Mouse (Mus musculus) gastrocnemius, postnatal 14 days (tissue): ENCODE measurements at regions not wholly inside any gene's neighbourhood (a gene's known extent, or its start where the extent isn't known, plus 50 kb on each side); places are given as distances from the start of the nearest gene placed in this dataset.

Experiments used
- DNase-seq: peaks from one replicate; pipeline ENCODE4 v3.0.0; 2021; ENCODE audit warnings: mixed read lengths
- intact Hi-C: fragments of 180-260 bp; cut with DNase I; formaldehyde crosslinking; loops from one replicate; pipeline ENCODE4 v1.15.1; 2025; ENCODE audit warnings: low total_unique reads

DNA sequence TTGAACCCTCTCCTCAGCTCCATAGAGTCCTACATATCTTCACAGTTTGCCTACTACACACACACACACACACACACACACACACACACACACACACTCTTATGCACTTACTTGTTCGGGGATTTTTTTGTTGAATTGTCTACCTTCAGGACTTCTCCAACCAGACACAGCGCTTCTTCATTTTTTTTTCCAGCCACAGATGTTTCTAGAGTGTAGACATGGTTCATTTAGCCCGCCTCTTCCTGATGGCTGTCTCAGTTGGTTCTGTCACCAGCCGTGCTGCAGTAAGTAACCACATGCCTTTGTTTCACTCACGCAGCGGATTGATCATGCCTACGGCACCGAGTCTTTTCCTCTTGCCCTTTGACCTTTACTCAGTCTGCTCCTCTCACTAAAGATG, 282.1 kb downstream of the Bcor start:
- intact Hi-C loops: no loop called here
- no peak for DNase-seq

DNA sequence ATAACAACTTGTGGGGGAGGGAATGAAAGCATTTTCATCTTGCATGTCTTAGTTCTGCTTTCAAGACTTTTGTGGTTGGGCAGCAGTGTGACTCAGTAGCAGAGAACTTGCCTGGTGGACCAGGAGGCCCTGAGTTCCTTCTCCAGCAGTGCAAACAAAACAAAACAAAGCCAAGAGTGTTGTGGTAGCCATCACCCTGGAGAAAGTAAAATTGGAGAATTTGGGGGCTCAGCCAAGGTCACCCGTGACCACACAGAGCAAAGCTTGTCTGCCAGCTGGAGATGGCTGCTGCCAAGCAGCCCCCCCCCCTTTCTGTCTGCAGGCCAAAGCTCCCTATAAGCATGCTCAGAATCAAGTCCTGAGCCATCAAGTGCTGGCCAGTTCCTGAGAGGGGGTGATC, 279.2 kb downstream of the Bcor start:
- no peak for DNase-seq
- intact Hi-C loops: no loop called here

- intact Hi-C loops: no loop called here
- DNase-seq: no peak
Observed at GRCm38 (mm10) chrX:11883738-11884716, 276.1 kb downstream of the Bcor start.

DNA sequence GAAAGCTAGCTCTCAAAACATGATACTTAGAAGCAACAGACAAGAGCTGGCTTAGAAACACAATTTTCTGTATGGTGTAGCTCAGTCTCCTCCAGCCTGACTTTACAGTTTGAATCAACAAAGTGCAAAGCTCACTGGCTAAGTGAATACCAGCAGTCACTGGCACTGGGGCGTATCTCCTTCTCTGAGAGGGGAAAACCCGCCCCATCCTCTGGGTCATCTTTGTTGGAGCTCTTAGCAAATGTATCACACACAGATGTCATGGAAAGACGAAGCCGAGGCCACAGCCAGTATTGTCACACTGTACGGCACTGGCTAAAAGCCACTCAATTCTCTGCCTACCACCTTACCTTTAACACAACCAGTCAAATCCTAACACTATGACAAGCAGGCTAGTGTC, 267.8 kb downstream of the Bcor start:
- no peak for DNase-seq
- intact Hi-C loops: no loop called here

DNA sequence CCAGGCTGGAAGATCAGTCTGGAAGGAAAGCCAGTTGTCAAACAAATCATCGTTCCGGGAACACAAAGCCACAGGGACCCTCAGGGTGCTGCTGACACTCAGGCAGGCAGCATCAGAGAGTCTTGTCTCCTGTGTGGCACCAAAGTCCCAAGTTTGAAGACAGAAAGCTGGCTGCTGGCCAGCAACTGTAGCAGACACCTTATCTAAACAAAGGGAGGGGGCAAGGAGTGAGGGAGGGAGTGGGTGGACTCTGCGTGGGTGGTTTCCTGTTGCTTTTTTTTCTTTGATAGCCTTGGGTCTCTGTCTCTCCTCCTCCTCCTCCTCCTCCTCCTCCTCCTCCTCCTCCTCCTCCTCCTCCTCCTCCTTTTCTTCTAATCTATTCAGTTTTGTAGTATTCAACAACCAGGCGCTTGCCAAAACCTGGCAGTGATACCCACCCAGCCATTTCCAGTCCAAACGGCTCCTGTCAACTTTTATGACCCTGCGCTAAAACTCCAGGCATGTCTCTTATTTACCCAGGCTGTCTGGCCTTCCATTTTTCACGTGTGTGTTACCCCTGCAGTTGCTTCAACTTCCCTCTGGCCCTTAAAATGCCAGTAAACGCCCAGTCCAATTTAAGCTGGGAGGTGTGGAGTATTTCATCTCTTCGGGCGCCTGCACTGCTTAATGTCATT, 266.4 kb downstream of the Bcor start:
- intact Hi-C loops: no loop called here
- DNase-seq: no peak

- intact Hi-C loops: no loop called here
Observed at GRCm38 (mm10) chrX:11894280-11894662, 265.9 kb downstream of the Bcor start.

DNA sequence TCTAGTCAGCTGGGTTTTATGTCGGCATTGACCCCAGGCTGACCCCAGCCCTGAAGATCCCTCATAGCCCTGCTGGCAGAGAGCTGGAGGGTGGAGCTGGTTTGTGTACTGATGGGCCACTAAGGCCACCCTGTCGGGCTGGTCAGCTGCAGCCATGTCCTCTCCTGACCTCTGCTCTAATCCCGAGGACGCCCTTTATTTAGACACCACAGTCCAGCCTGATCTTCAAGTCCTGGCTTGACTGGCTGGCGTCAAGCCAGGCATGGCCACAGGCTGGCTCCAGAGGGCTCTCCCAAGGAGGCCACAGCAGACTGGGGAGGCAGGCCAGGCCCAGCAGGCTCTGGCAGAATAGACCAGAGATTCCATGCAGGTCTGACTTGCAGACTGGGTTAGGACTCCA, 264.8 kb downstream of the Bcor start:
- intact Hi-C loops: no loop called here
- peak; percentile 63 for DNase-seq

More at GRCm38 (mm10) chrX:11894280-11894662, 265.9 kb downstream of the Bcor start:
- DNase-seq: no peak

GRCm38 (mm10) chrX:11898280-11898679, 261.9 kb downstream of the Bcor start:
- no peak for DNase-seq
- intact Hi-C loops: no loop called here

- DNase-seq: no peak
- intact Hi-C loops: no loop called here
Observed at GRCm38 (mm10) chrX:11899051-11899450, 261.1 kb downstream of the Bcor start.

DNA sequence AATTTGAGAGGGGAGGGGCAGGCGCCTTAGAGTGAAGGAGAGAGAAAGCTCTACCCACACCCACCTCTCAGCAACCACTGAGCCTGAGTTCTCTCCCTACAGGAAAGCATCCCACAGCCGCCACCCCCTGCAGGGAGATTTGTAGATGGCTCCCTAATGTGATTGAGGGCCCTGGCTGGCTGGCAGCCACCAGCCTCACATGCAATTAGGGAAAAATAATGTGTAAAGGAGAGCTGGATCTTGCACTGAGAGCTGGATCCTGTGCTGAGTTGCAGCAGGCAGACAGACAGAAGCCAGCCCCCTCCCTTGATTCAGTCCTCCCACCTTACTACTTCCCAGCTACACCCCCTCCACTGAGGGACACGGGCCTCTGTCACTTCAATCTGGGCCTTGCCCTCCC, 260.2 kb downstream of the Bcor start:
- intact Hi-C loops: no loop called here

DNA sequence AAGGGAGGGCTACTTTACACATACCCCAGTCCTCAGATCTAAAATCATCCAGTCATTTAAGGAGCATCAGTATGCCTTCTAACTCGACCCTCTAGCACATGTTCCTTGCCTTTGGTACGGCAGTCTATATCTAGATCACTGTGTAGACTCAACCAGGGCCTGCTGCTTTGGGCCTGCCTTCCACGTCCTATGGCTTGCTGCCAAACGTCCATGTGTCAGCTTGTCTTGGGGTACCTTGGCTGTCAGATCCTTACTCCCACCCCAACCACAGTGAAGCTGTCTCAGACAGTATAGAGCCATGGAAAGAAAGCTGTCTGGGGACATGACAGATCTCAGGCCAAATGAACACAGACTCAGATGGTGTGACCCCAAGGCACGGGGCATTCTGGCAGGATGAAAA, 258.4 kb downstream of the Bcor start:
- intact Hi-C loops: no loop called here
- no peak for DNase-seq

More for the DNA sequence above, 260.2 kb downstream of the Bcor start:
- no peak for DNase-seq

- intact Hi-C loops: no loop called here
Observed at GRCm38 (mm10) chrX:11903116-11903700, 256.9 kb downstream of the Bcor start.

GRCm38 (mm10) chrX:11905231-11905630, 254.9 kb downstream of the Bcor start:
- no peak for DNase-seq
- intact Hi-C loops: no loop called here

More at GRCm38 (mm10) chrX:11903116-11903700, 256.9 kb downstream of the Bcor start:
- DNase-seq: no peak

GRCm38 (mm10) chrX:11907167-11907566, 253.0 kb downstream of the Bcor start:
- no peak for DNase-seq
- intact Hi-C loops: no loop called here

- no peak for DNase-seq
- intact Hi-C loops: no loop called here
Observed at GRCm38 (mm10) chrX:11915984-11916383, 244.2 kb downstream of the Bcor start.

GRCm38 (mm10) chrX:11920231-11920630, 239.9 kb downstream of the Bcor start:
- intact Hi-C loops: no loop called here

DNA sequence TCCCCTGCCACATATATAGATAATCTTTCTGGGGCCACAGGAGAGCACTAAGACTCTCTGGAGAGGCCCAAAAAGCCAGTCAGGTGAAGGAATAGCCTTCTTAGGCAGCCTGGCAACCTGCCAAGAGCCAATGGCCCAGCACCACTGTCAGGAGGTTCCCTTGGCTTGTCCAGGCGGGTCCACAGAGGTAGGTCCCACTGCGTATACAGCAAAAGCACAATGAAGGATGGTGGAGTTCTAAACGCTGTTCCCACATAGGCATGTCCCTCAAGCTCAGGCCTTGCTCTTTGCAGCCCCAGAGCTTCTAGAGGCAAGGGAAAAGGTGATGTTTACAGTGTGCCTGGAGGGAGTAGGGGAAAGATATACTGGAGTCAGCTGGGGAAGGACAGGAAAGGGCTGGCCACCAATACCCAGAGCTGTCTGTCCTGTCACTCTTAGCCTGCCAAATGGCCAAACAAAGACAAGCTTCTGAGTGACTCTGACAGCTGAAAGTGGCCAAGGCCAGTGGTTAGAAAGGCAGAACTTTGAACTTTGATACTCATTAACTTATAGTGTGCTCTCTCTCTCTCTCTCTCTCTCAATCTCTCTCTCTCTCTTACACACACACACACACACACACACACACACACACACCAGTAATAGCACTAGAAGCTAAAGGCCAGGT, 235.4 kb downstream of the Bcor start:
- DNase-seq: no peak
- intact Hi-C loops: no loop called here

More at GRCm38 (mm10) chrX:11920231-11920630, 239.9 kb downstream of the Bcor start:
- DNase-seq: peak; percentile 30

GRCm38 (mm10) chrX:11926868-11927535, 233.2 kb downstream of the Bcor start:
- DNase-seq: no peak
- intact Hi-C loops: no loop called here

- DNase-seq: peak; percentile 34
- intact Hi-C loops: no loop called here
Observed at GRCm38 (mm10) chrX:11929448-11929847, 230.7 kb downstream of the Bcor start.
